Mouse (Mus musculus) naive thymus-derived CD4-positive, alpha-beta T cell, adult 2 months (primary cell): ENCODE results near the gene Olfr1036.
"Not testable (repeated sequence)": the region's sequence is repeated elsewhere in the genome, so short reads cannot be mapped to it uniquely, and the experiment has no call there.

Experiments
- DNase-seq: peaks from one replicate; pipeline ENCODE4 v3.0.0-alpha.2; 2011; ENCODE audit warnings: low read depth

Olfr1036 gene

DNA sequence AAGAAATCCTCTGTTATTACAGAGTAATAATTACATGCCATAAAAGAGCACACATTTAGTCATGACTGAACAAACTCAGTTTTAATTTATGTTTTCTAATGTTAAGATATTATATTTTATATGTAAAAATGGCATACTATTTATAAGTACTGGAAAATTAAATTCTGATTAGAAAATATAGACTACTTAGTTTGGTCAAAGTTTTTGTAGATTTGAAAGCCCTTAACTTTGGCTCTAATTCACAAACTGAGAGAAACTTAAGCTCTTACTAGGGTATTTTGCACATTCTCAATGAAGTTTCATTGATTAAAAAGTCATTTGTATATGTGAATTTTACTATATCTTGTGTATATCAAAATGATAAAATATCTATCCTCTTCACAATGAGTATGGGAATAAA, at the start of gene Olfr1036:
TSS of gene Olfr1036 (plus strand) at position 301 of the 400 bp plus-strand sequence.
- DNase-seq = not testable (repeated sequence)

DNA sequence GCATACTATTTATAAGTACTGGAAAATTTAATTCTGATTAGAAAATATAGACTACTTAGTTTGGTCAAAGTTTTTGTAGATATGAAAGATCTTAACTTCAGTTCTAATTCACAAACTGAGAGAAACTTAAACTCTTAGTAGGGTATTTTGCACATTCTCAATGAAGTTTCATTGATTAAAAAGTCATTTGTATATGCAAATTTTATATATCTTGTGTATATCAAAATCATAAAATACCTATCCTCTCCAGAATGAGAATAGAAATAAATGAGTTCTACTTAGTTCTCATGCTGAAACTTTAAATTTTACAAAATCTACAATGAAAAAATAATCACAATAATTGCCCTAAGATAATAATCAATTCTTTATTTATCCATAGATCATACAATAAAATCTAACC, 28.2 kb upstream of the Olfr1036 start, which contains the start of gene Olfr1034:
TSS of gene Olfr1034 (plus strand) at position 301 of the 400 bp plus-strand sequence.
- DNase-seq = no peak

DNA sequence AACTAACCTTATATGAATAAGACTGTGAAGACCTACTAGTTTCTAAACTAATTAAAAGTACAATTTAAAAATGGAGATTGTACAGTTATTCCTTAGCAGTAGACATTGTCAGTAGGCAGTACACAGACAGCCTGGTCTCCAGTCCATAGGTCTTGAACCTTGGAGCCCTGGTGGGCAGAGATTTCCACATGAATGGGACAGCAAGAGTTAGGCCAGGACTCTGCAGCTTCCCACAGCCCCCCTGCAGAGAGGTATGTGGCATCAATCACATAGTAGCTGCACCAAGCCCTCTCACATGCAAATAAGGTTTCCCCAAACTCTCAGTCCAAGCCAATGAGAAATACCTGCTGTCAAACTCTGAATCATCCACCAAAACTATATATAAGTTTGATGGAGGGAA, 23.0 kb upstream of the Olfr1036 start:
- DNase-seq = not testable (repeated sequence)

DNA sequence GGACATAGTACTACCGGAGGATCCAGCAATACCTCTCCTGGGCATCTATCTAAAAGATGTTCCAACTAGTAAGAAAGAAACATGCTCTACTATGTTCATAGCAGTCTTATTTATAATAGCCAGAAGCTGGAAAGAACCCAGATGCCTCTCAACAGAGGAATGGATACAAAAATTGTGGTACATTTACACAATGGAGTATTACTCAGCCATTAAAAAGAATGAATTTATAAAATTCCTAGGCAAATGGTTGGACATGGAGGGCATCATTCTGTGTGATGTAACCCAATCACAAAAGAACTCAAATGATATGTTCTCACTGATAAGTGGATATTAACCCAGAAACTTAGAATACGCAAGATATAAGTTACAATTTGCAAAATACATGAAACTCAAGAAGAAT, 10.0 kb upstream of the Olfr1036 start:
- not testable (repeated sequence) for DNase-seq

DNA sequence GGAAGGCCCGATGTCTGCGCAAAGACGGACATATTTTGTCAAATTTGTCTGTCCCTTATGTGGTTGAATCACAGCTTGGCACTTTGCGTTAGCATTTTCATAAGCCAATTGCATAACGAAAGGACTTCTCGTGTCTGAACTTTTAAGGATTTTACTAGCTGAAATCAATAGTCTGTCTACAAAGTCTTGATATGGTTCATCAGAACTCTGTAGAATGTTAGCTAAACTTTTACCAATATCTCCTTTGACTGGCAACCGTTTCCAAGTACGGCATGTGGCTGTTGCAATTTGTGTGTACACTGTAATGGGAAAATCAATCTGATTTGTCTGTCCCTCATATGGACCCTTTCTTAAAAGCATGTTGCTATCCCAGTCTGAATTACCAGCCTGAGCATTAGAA, 3.6 kb upstream of the Olfr1036 start:
- no peak for DNase-seq

DNA sequence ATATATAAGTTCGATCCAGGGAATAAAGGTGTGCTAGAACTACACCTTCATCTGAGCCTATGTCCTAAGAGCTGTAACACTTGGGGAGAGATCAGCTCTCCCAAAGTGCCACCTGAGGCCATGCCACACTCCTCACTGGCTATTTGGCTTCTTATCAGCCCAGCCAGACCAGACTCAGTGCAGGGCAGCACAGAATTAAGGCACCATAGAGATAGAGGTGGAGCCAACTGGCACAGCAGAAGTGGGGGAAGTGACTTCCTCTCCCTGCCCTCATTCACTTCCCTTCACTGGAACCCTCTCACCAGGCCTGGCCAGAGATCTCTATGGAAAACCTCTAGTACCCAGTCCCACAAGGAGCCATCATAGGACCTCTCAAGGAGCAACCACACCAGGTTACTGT, 6.7 kb downstream of the Olfr1036 start:
- DNase-seq = not testable (repeated sequence)

DNA sequence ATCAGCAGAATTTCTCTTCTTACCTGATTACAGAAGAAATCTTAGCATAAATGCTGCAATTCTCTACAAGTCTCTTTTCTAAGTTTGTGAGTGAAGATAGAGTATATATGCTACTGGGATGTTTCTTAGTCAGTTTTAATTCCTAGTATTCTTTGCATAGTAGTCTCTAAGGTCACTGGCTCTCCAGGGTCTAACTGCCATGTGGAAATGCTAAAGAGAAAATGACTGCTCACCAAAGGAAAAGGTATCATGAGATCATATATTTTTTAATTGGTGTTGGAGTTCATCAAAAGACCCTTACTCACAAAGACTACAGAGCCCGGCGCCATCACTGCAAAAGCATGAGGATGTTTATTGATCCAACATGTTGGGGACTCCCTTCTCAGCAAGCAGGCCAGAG, 13.5 kb downstream of the Olfr1036 start, which contains the start of gene Olfr1037:
TSS of gene Olfr1037 (minus strand) at position 101 of the 400 bp plus-strand sequence.
- DNase-seq = no peak
